Mouse (Mus musculus) spleen, adult 18-20 months (tissue): Measurements from ENCODE around the gene Lsamp.

Experiments
- DNase-seq, 2 experiments: peaks; one replicate each; pipeline ENCODE4 v3.0.0; 2022; ENCODE audit warnings: mixed read lengths in 2 of 2

The Lsamp gene

GRCm38 (mm10) chr16:40692292-40692691 lies 708.1 kb downstream of the Lsamp start:
- DNase-seq, result no peak

GRCm38 (mm10) chr16:40697253-40697652 lies 713.1 kb downstream of the Lsamp start:
- no peak for DNase-seq

GRCm38 (mm10) chr16:40708558-40708957 lies 724.4 kb downstream of the Lsamp start:
- DNase-seq, result no peak

DNA sequence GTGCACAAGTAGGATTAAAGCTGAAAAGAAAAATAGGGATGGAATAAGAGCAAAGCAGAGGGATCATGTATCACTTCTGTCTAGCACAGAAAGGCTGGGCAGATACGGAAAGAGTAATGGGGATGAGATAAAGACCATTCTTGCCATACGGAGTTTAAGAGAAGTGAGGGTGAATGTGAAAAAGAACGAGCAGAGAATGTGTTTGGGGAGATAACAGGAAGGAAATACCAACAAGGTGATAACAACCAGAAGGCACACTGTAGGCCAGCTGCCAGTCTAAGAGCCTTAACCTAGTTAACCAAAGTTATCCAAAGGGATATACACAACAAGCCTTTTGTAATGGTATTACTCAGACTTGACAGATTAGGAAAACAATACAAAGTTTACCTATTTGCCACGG lies 725.4 kb downstream of the Lsamp start:
- DNase-seq, result no peak

DNA sequence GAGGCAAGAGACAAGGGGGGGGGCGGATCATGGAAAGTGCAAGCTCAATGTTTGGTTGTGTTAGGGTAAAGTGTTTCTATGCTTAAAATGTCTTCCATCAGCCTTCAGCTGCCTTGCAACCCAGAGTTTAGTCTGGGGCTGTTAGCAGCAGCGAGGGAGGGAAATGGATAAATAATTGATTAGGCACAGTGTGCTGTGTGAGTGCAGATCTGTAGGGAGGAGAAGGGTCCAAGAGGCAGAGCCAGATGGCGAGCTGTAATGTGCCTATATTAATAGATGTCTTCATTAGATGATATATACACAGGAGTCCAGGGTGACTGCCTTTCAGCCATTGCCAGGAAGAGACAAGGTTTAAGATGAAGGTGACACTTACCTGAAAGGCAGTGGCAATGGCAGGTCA lies 725.9 kb downstream of the Lsamp start:
- DNase-seq, result no peak

DNA sequence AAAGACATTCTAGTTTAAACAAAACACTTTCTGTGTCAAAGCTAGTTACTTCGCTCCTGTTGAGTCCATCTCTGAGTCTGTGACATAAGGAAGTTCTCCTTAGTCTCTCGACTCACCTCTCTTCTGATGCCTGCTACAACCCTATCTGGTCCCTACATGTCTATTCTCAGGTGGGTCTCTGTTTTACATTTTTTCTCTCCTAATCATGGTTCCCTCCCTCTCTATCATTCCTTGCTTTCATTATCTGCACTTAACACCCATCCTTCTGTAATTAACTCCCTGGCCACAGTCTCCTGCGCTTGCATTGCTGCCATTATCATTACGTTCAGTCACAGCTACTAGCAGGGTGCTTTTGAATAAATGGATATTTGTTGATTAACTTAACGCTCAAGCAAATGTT lies 726.3 kb downstream of the Lsamp start:
- DNase-seq, result no peak

DNA sequence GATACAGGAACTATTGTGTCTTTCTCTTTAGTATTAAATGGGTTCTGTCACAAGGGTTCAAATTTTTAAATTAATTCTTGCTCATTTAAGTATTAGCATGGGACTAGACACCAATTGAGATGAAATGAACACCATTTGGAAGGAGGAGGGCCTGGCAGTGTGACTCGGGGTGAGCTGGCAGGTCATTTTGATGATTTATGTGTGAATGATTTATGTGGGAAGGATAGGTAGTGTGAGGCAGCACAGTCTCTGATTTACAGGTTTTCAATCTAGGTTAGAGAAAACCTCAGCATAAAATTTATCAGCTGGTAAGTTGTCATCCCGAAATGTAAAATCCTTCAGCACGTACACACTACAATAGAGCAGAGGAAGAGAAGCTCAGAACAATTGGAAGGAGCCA lies 729.6 kb downstream of the Lsamp start:
- no peak for DNase-seq

DNA sequence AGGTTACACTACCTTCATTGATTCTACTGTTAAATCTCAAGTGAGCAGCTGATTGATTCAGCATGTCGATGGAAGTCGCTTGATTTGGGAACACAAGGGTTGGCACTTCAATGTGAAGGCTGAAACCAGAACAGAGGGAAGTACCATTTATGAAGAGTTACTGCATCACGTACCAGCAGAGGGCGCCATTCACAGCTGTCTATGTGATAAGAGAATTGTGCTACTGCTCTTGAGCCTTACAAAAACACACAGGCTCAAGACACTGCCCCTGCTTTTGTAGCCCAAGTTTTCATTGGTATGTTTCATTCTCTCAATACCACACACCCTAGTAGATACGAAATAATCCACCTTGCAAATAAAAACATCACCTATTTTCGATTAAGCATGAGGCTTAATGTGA lies 754.9 kb downstream of the Lsamp start:
- no peak for DNase-seq

GRCm38 (mm10) chr16:40739771-40740170 lies 755.6 kb downstream of the Lsamp start:
- DNase-seq, result no peak

- DNase-seq, result no peak
Observed at GRCm38 (mm10) chr16:40740273-40740672, 756.1 kb downstream of the Lsamp start.

GRCm38 (mm10) chr16:40827191-40827590 lies 843.0 kb downstream of the Lsamp start:
- DNase-seq, result no peak

- no peak for DNase-seq
Observed at GRCm38 (mm10) chr16:40831536-40831935, 847.4 kb downstream of the Lsamp start.

GRCm38 (mm10) chr16:40841765-40842164 lies 857.6 kb downstream of the Lsamp start:
- DNase-seq, result no peak

GRCm38 (mm10) chr16:40866733-40867132 lies 882.6 kb downstream of the Lsamp start:
- no peak for DNase-seq

DNA sequence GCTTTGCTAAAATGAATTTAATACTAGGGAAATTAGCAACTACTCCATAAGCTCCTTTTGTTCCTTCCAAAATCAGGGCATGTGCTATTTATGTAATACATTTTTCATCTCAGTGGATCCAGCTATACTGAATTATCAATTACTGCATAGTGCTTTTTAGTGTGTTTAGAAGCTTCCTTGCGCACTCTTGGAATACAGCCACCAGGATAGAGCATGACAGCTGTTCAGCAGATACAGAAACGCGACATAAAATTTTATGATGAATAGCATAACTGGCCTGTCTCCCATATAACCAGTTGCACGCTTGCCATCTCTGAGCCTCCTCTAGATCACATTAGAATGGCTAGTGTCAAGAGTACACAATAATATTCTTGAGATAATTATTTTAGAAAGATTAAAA lies 894.1 kb downstream of the Lsamp start:
- no peak for DNase-seq

GRCm38 (mm10) chr16:40881942-40882341 lies 897.8 kb downstream of the Lsamp start:
- no peak for DNase-seq

- DNase-seq, result no peak
Observed at GRCm38 (mm10) chr16:40891338-40891737, 907.2 kb downstream of the Lsamp start.

- no peak for DNase-seq
Observed at GRCm38 (mm10) chr16:40897768-40898327, 913.7 kb downstream of the Lsamp start.

DNA sequence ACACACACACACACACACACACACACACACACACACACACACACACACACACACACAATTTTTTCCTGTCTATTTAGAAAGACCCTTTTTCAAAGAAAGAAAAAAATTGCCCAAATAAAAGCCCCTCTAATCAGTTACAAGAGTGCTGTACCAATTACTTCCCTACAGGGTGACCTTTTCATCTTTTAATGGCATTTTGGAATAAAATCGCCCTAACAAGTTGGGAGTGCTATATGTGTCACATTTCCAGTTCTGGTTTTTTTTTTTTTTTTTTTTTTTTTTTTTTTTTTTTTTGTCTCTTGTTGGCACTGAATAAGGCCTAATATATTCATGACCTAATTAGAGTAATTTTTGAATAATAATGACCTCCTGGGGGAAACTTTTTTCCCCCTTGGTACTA lies 923.7 kb downstream of the Lsamp start:
- DNase-seq, result no peak

GRCm38 (mm10) chr16:40914141-40914540 lies 930.0 kb downstream of the Lsamp start:
- DNase-seq, result no peak

GRCm38 (mm10) chr16:40930596-40930995 lies 946.4 kb downstream of the Lsamp start:
- no peak for DNase-seq

- no peak for DNase-seq
Observed at GRCm38 (mm10) chr16:40942266-40942665, 958.1 kb downstream of the Lsamp start.

GRCm38 (mm10) chr16:40945834-40946233 lies 961.7 kb downstream of the Lsamp start:
- no peak for DNase-seq

- no peak for DNase-seq
Observed at GRCm38 (mm10) chr16:40948013-40948412, 963.9 kb downstream of the Lsamp start.

- DNase-seq, result no peak
Observed at GRCm38 (mm10) chr16:40959211-40959610, 975.0 kb downstream of the Lsamp start.

- DNase-seq, result no peak
Observed at GRCm38 (mm10) chr16:40960586-40960985, 976.4 kb downstream of the Lsamp start.
